Mouse (Mus musculus) embryonic facial prominence, embryonic 12.5 days (tissue): ENCODE results near the gene Kdsr. TPM values are rescaled to one million over a fixed set of nuclear protein-coding genes. Genes with fewer than 3 reads are reported as not detected.
"Not testable (repeated sequence)": the region's sequence is repeated elsewhere in the genome, so short reads cannot be mapped to it uniquely, and the experiment has no call there.

Experiments used
- ATAC-seq: fragments of 200-750 bp; cut with Nextera tagmentation; 2 replicates; pipeline ENCODE4 v1.8.0; 2017; ENCODE audit not compliant: insufficient number of reproducible peaks, insufficient read depth, low FRiP score, low TSS enrichment
- H3K27ac ChIP-seq: fragments of 300-500 bp; sonication (generic); 2 replicates; pipeline ENCODE4 v1.5.1; 2016; ENCODE audit warnings: mild to moderate bottlenecking
- H3K27me3 ChIP-seq: fragments of 300-500 bp; sonication (generic); 2 replicates; pipeline ENCODE4 v1.6.1; 2016; ENCODE audit warnings: mild to moderate bottlenecking, moderate library complexity
- H3K36me3 ChIP-seq: fragments of 300-500 bp; sonication (generic); 2 replicates; pipeline ENCODE4 v1.6.1; 2016; ENCODE audit warnings: mild to moderate bottlenecking
- H3K4me1 ChIP-seq: fragments of 300-500 bp; sonication (generic); 2 replicates; pipeline ENCODE4 v1.6.1; 2016
- H3K4me2 ChIP-seq: fragments of 300-500 bp; sonication (generic); replicated peaks from 2 replicates; pipeline ENCODE4 v1.6.1; 2016; ENCODE audit warnings: mild to moderate bottlenecking, moderate library complexity
- H3K4me3 ChIP-seq: fragments of 300-500 bp; sonication (generic); 2 replicates; pipeline ENCODE4 v1.5.1; 2016; ENCODE audit warnings: mild to moderate bottlenecking
- H3K9ac ChIP-seq: fragments of 300-500 bp; sonication (generic); 2 replicates; pipeline ENCODE4 v1.6.1; 2016; ENCODE audit warnings: mild to moderate bottlenecking, moderate library complexity
- H3K9me3 ChIP-seq: fragments of 300-500 bp; sonication (generic); 2 replicates; pipeline ENCODE4 v1.6.1; 2016; ENCODE audit warnings: mild to moderate bottlenecking, moderate library complexity
- WGBS: fragments of 180-500 bp; shearing (Covaris S2); methylation state at CpG from one replicate; pipeline ENCODE4 v1.1.7; 2016; 5-methylcytosine and 5-hydroxymethylcytosine counted together
- polyA plus RNA-seq: library from polyadenylated mRNA; unstranded; fragments of >200 nt; fragmentation: Nextera tagmentation; extraction: Ambion mirVana; gene quantifications from 2 replicates; pipeline ENCODE4 v1.2.1, GENCODE M21; 2016

Gene Kdsr
- polyA plus RNA-seq, 1 experiment from 2014 or later: 13.4 TPM

- Histone ChIP-seq H3K27ac (no peak overlapping the region), H3K27me3 (no peaks in the 10 kb centered on the region), H3K4me3 (no peak overlapping the region), H3K9ac (no peak overlapping the region), H3K9me3 (no peaks in the 10 kb centered on the region), H3K4me2 (no peak overlapping the region), H3K36me3 (peaks cover 22% of the 10 kb centered on the region; the same call in 1 of the 2 replicates), H3K4me1 (no peaks in the 10 kb centered on the region)
- 55% methylated on average over 2 of the region's 2 CpGs for WGBS
- ATAC-seq: no peak
Observed at GRCm38 (mm10) chr1:106735586-106735985, 23.9 kb downstream of the Kdsr start.

- ATAC-seq: no peak
- Histone ChIP-seq H3K27me3 (no peaks in the 10 kb centered on the region), H3K36me3 (no peaks in the 10 kb centered on the region; the same call in 1 of the 2 replicates), H3K9ac (no peak overlapping the region), H3K4me3 (no peak overlapping the region), H3K27ac (no peak overlapping the region), H3K9me3 (no peaks in the 10 kb centered on the region), H3K4me1 (no peaks in the 10 kb centered on the region), H3K4me2 (no peak overlapping the region)
- 26% methylated on average over 5 of the region's 5 CpGs for WGBS
Observed at GRCm38 (mm10) chr1:106722061-106722460, 37.5 kb downstream of the Kdsr start.

GRCm38 (mm10) chr1:106717736-106718135, 41.8 kb downstream of the Kdsr start:
- 68% methylated on average over 7 of the region's 7 CpGs for WGBS

GRCm38 (mm10) chr1:106717071-106717601, 42.4 kb downstream of the Kdsr start:
- Histone ChIP-seq H3K4me2 (no peak overlapping the region), H3K4me1 (peaks cover 4% of the 10 kb centered on the region), H3K9ac (no peak overlapping the region), H3K9me3 (no peaks in the 10 kb centered on the region), H3K36me3 (no peaks in the 10 kb centered on the region), H3K27me3 (no peaks in the 10 kb centered on the region), H3K27ac (no peak overlapping the region), H3K4me3 (no peak overlapping the region)
- WGBS: 29% methylated on average over 7 of the region's 7 CpGs
- ATAC-seq: no peak

More at GRCm38 (mm10) chr1:106717736-106718135, 41.8 kb downstream of the Kdsr start:
- not testable (repeated sequence) for H3K9me3 ChIP-seq, H3K4me1 ChIP-seq, H3K27ac ChIP-seq, ATAC-seq, H3K36me3 ChIP-seq, H3K27me3 ChIP-seq, H3K4me3 ChIP-seq, H3K4me2 ChIP-seq, H3K9ac ChIP-seq

- no peak overlapping the region for H3K9ac ChIP-seq
- H3K27ac ChIP-seq: no peak overlapping the region
- no peaks in the 10 kb centered on the region for H3K36me3 ChIP-seq
- H3K9me3 ChIP-seq: no peaks in the 10 kb centered on the region
- H3K27me3 ChIP-seq: no peaks in the 10 kb centered on the region
- no peak overlapping the region for H3K4me3 ChIP-seq
- no peak for ATAC-seq
- WGBS: 89% methylated on average over 3 of the region's 3 CpGs
- peaks cover 12% of the 10 kb centered on the region for H3K4me1 ChIP-seq
- no peak overlapping the region for H3K4me2 ChIP-seq
Observed at GRCm38 (mm10) chr1:106716141-106716540, 43.4 kb downstream of the Kdsr start.

- no peak for ATAC-seq
- WGBS: 83% methylated on average over 13 of the region's 13 CpGs
- no peak overlapping the region for H3K27ac ChIP-seq
- peaks cover 12% of the 10 kb centered on the region for H3K4me1 ChIP-seq
- peak overlapping the region; percentile 95; the same call in 1 of the 2 replicates for H3K4me2 ChIP-seq
- no peak overlapping the region for H3K9ac ChIP-seq
- no peak overlapping the region for H3K4me3 ChIP-seq
- no peaks in the 10 kb centered on the region for H3K36me3 ChIP-seq
- H3K27me3 ChIP-seq: no peaks in the 10 kb centered on the region
- no peaks in the 10 kb centered on the region for H3K9me3 ChIP-seq
Observed at GRCm38 (mm10) chr1:106715111-106716083, 44.1 kb downstream of the Kdsr start.

GRCm38 (mm10) chr1:106714530-106714981, 45.0 kb downstream of the Kdsr start:
- Histone ChIP-seq H3K9me3 (no peaks in the 10 kb centered on the region), H3K27me3 (no peaks in the 10 kb centered on the region), H3K9ac (peak overlapping the region; percentile 85), H3K4me2 (peak overlapping the region; percentile 95), H3K4me1 (peaks cover 12% of the 10 kb centered on the region), H3K4me3 (peak overlapping the region; percentile 76), H3K27ac (peak overlapping the region; percentile 89), H3K36me3 (no peaks in the 10 kb centered on the region)
- 7% methylated on average over 21 of the region's 21 CpGs for WGBS
- ATAC-seq: peak; percentile 37

- H3K4me2 ChIP-seq: peak within 1 kb of the TSS; percentile 95
- H3K9ac ChIP-seq: peak within 1 kb of the TSS; percentile 85
- H3K27ac ChIP-seq: peak within 1 kb of the TSS; percentile 89
- whole genome bisulfite sequencing: under 1% methylated on average over 91 of the region's 95 CpGs
- no peaks in the 10 kb centered on the region for H3K36me3 ChIP-seq
- peak; percentile 78 for ATAC-seq
- peaks cover 16% of the 10 kb centered on the region for H3K4me1 ChIP-seq
- peak within 1 kb of the TSS; percentile 76 for H3K4me3 ChIP-seq
- H3K9me3 ChIP-seq: no peaks in the 10 kb centered on the region
- no peaks in the 10 kb centered on the region for H3K27me3 ChIP-seq
Observed at GRCm38 (mm10) chr1:106713621-106714529, 45.7 kb downstream of the Kdsr start, which contains the start of gene Bcl2. Gene Bcl2 (minus strand): TSS chr1:106714274.

GRCm38 (mm10) chr1:106712330-106712729, 47.2 kb downstream of the Kdsr start:
- Histone ChIP-seq H3K36me3 (no peaks in the 10 kb centered on the region), H3K27me3 (no peaks in the 10 kb centered on the region), H3K4me1 (peaks cover 17% of the 10 kb centered on the region), H3K4me3 (peak overlapping the region; percentile 76), H3K4me2 (peak overlapping the region; percentile 95), H3K9ac (peak overlapping the region; percentile 63), H3K9me3 (no peaks in the 10 kb centered on the region), H3K27ac (no peak overlapping the region)
- ATAC-seq: no peak
- 11% methylated on average over 22 of the region's 22 CpGs for WGBS

GRCm38 (mm10) chr1:106711356-106712125, 48.0 kb downstream of the Kdsr start:
- Histone ChIP-seq H3K9ac (peak overlapping the region; percentile 63), H3K4me1 (peaks cover 17% of the 10 kb centered on the region), H3K4me2 (peak overlapping the region; percentile 95), H3K27ac (no peak overlapping the region), H3K36me3 (no peaks in the 10 kb centered on the region), H3K9me3 (no peaks in the 10 kb centered on the region), H3K4me3 (peak overlapping the region; percentile 76), H3K27me3 (no peaks in the 10 kb centered on the region)
- WGBS: 67% methylated on average over 12 of the region's 12 CpGs
- ATAC-seq: no peak
